Mouse (Mus musculus) olfactory bulb, adult 2 months (tissue): ENCODE data around the gene Gm11034.

ENCODE experiments used
- CTCF ChIP-seq: fragments of 200-500 bp; IDR thresholded peaks from 2 replicates; pipeline ENCODE4 v1.5.1; 2012; ENCODE audit warnings: low read depth, mild to moderate bottlenecking, low read length, moderate library complexity; ENCODE audit not compliant: insufficient read depth
- POLR2A ChIP-seq: fragments of 200-500 bp; IDR thresholded peaks from 2 replicates; pipeline ENCODE4 v1.6.1; 2012; ENCODE audit warnings: mild to moderate bottlenecking, low read depth, low read length, moderate library complexity; ENCODE audit not compliant: insufficient read depth

- TF ChIP-seq POLR2A: no peak
- TF ChIP-seq CTCF: no peak
Measured at GRCm38 (mm10) chr8:72215060-72215459, 1.6 kb upstream of the Gm11034 start.
